Mouse (Mus musculus): ENCODE measurements at regions not wholly inside any gene's neighbourhood (a gene's known extent, or its start where the extent isn't known, plus 50 kb on each side); places are given as distances from the start of the nearest gene placed in this dataset.
"Not testable (repeated sequence)": the region's sequence is repeated elsewhere in the genome, so short reads cannot be mapped to it uniquely, and the experiment has no call there.

DNA sequence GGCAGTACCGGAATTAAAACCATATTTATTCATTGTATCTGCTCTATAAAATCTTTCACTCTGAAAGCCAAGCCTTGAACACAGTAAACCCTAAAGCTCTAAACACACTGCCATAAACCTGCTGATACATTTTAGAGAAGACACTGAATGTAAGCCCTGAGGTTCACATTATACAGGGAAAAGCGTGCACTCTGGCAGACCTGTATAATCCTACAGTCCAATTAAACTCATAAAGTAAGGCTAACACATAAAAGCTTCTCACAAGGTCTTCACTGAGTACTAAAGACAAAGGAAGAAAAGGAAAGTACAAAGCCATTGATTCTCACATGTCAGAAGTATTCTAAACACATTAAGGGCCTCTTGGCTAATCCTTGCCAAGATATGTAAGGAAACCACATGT is 302.8 kb downstream of the Cylc2 start:
- DNase-seq (ENCODE audit: low spot score) = no peak

DNA sequence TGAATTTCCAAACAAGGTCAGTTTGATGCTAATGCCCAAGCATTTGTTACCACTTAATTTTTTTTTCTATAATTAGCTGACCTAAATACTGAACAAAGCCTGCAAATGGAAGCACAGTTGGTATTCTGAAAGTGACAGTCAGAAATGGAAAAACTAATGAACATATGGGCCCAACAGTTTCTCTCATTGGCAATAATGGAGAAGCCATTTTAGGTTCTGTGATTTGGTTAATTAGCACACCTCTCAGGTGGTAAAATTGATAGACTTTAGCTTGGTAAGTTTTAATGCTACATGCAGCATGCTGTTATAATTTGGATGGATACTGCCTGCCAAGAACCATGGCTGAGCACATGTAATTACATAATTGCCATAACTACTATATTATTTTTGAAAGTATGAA is 303.3 kb downstream of the Cylc2 start:
- DNase-seq (ENCODE audit: low spot score) = peak; percentile 34

DNA sequence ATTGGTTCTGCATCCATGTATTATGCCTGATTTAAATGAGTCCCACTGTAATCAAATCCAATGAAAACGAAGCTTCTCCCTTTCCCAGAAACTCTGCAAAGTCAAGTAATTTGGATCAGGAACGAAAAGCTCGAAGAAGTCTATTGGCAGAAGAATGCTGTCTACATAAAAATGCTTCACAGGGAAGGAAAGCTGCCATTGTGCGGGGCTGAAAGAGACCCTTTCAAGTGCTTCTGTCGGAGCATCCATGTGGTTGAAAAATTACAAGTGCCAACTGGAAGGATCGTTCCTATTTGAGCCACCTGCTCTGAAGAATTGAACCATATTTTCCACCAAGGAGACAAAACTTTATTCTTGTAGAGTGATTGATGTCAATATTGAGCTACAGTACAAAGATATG is 328.9 kb downstream of the Cylc2 start:
- no peak for DNase-seq (ENCODE audit: low spot score)

DNA sequence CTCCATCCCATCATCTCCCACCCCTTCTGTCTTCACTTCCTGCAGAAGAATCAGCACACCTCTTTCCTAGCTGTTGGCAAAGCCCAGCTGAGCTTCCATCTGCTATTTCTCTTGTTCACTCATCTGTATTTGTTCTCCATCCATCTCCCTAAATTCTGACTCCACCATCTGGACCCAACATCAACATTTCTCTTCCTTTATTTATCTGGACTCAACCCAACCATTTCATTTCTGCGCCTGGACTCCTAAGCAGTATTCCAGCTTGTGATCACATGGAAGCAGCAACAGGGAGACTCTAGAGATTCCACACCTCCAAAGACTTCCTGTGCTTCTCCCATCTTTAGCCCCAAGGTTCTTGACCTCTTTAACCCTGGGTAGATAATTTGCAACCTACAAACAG is 343.2 kb downstream of the Cylc2 start:
- DNase-seq (ENCODE audit: low spot score) = no peak

DNA sequence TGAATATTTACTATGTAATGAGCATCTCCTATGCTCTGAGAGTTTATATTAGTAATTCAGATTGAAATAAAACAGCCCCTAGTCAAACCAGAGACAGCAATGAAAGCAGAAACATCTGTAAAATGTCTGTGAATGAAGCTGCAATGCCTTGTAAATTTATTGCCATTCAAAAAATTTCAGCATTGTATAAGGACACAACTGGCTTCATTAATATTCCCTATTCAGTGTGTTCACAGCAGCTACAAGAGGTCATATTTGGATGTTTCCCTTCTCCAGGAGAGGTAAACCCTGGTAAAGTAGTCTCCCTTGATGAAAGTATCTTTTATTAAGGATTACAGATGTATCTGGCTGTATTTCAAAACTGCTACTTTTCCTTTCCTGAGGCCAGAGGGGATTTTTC is 343.6 kb downstream of the Cylc2 start:
- DNase-seq (ENCODE audit: low spot score) = no peak

DNA sequence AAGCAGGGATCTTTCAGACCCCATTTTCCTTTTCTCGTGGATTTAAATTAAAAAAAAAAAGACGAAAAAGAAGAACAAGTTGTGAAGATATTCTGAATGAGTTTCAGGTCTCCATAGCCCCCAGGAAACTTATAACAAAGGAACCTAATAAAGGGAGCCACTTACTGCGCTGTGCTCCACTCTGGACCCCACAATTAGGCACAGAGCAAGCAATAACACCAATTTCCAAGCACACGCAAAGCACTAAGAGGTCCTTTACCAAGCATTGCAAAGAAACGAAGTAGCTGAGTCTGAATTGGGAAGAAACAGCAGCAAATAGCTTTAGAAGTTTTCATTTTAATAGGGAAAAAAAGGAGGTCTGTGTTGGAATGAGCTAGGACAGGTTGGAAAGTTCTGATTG is 345.9 kb downstream of the Cylc2 start:
- DNase-seq (ENCODE audit: low spot score) = no peak

DNA sequence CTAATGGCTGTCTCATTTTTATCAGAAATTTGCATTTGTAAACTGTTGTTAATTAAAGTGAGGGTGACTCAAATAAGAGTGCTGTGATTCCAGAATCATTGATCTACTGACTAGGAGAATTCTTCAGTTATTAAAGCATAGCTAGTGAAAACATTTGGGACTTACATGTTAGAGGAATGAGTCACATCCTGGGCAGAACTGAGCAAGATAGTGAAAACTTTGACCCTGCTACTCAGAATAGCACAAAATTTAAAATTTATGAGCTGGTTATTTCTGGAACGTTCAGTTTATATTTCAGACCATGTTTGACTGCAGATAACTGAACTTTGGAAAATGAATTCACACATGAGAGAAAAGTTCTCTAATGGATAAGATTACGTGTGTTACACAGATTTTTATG is 360.0 kb downstream of the Cylc2 start:
- DNase-seq (ENCODE audit: low spot score) = no peak

DNA sequence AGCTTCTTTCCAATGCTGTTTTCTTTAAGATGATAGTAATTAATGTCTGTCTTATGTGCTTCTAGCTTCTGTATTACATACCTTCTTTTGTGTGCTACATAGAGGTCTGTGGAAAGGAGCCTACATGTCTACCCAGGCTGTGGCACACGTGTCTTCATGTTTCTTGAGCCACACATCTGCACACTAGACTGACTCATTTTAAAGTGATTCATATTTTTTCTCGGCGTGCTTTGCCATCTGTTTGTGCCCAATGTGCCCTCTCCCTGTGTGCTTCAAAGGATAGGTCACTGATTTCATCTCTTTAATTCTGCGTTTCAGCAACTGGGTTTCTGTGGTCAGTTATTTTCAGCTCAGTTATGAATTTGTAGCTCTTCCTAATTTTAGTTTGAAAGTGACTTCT is 377.6 kb downstream of the Cylc2 start:
- DNase-seq (ENCODE audit: low spot score) = no peak

DNA sequence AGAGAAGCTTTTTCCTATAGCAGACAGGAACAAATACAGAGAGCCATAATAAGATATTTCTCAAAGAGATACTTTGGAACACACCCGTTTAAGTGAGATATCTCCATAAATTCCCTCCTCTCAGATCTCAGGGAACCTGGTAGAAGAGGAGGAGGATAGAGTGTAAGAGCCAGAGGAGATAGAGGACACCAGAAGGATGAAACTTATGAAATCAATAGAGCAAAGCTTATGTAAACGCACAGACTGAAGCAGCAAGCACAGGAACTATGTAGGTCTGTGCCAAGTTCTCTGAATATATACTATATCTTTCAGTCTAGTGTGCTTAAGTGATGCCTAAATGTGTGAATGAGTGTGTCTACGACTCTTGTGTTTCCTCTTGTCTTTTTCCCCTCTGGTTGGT is 381.4 kb downstream of the Cylc2 start:
- no peak for DNase-seq (ENCODE audit: low spot score)

DNA sequence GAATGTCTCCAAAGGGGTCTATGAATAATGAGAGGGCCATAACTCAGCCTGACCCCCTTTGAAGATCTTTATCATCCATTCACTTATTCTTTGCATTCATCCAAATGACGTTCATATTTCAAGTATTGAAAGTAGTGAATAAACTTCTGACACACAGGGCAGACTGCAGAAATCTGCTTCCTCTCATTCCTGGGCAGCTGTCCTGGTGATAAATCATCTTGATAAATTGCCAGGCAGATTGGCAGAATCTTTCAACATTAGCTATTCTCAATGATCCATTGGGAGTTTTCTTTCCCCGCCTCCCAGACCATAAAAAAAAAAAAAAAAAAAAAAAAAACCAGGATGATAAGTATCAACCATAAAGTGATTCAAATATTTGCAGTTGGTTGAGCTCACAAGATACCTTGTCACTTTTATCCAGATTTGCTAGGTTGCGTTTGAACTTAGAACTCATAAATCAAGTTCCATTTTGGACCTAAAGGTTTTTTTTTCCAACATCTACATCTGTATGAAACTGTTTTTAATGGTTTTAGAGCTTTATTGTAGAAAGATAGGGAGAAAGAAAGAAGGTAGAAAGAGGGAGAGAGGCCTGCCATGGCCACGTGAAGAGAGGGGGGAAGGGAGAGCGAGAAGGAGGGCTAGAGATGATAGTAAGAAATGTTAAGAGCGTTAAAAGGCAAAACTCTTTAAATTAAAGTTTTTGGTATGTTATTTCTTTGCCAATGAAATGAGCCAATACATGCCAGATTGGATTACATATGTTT is 383.7 kb downstream of the Cylc2 start:
- no peak for DNase-seq (ENCODE audit: low spot score)

DNA sequence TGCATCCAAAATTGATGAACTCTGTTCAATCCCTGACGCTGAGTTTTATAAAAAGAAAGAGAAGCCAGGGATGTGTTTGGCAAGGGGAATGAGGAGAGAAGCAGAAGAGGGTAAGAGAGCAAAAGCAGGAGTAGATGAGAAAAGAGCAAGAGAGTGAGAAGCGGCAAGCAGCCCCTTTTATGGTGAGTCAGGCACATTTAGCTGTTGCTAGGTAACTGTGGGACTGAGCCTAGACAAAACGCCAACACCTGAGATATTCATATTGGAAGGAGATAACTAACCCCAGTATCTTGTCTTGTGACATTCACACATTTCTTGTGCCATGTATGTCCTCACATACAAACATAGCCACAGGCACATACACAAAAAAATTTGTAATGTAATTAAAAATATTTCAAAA is 410.8 kb downstream of the Cylc2 start:
- no peak for DNase-seq (ENCODE audit: low spot score)

DNA sequence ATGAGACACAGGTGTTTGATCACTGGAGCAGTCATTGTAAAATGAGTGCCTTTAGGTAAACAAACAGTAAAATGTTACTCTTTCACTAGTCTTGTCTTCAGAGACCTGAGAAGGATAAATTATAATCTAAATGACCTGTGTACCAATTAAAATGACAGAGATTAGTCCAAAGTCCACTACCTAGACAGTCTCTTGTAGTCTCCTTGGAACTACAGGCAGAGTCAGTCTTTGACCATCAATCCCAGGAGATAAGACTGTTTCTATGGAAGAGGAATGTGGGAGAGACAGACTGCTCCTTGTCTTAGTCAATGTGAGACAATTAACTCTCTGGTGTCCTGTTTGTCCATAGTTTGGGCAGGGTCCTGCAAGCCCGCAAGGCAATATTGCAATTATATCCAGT is 417.0 kb downstream of the Cylc2 start:
- DNase-seq (ENCODE audit: low spot score) = no peak

DNA sequence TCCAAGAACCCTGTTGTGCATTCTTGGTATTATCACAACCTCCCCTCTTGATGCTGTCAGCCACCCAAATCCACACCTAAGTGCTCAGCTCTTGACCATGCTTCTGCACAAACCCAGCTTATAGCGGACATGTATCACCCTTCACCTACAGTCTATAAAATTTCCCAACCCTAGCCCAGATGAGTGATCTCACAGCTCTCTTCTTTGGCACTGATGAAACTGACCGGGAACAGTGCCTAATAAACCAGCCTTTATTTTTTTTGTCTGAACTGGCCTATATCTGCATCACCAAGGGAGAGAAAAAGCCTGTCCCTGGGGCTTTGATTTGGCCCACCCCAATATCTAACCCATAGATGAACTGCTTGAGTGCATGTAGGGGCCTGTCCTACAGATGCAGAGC is 440.8 kb downstream of the Cylc2 start:
- DNase-seq (ENCODE audit: low spot score) = no peak

DNA sequence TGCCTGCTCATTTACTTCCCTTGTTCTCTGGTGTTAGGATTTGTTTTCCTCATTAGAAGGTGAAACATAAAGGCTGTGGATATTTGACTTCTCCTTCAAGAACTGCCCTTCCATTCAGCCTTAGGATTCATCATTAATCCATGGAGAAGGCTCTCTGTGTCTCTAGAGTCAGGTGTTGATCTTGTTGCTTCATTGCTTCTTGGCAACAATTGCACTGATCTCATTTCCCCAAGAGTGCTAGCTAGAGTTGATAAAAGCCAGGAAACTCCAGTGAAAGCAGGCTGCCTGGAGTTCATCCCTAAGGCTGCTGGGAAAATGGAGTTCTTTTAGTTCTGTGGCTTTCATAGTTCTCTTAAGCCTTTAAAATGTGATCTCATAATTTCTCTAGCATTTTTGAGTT is 441.8 kb downstream of the Cylc2 start:
- no peak for DNase-seq (ENCODE audit: low spot score)

DNA sequence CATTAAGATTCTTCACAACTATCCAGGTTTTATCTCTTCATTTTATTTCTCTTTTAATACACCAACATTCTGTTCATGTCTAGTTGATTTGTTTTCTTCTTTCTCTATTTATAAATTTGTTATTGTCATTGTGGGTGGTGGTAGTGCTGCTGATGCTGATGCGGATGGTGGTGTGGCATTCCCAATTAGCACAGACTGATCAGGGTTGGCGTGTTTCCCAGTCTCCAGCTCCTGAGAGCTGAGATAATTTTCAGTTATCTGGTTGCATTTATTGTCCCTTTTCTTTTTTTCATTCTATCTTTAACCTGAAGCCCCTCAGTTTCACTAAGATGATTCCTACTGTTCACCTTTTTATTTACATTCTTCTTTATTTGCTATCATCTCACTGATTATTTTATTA is 455.0 kb downstream of the Cylc2 start:
- no peak for DNase-seq (ENCODE audit: low spot score)

DNA sequence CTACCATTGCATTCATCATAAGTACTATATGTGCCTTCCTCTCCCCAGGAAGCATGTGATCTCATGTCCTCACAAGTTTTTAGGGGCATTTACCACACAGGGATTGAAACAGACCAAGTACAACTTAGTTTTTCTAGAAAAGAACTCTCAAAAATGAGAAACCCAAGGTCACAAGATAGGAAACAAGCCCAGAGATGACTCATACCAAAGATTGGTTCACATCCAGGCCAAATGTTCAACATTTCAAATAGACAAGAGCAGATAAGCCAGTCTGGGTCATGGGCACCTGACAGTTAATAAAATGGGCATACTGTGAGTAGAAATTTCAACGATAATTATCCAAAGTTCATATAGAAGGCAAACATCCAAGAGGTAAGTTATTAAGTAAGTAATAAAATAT is 457.9 kb downstream of the Cylc2 start:
- DNase-seq (ENCODE audit: low spot score) = no peak

DNA sequence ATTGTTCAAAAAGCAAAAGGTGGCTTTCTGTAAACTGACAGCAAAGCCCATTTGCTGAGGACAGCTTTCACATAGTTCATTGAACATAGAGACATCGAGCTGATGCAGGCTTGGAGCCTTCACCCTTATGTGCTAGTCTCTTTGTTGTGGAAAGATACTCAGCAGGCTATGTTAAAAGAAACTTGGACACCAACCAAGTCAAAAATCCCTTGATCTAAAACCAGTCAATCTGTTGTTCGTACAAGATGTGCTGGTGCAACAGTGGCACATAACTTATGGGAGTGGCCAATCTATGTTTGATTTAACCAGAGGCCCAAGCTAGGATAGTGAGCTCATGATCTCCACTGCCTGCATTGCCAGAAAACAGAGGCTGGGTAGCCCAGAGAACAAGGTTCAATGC is 462.6 kb downstream of the Cylc2 start:
- no peak for DNase-seq (ENCODE audit: low spot score)

DNA sequence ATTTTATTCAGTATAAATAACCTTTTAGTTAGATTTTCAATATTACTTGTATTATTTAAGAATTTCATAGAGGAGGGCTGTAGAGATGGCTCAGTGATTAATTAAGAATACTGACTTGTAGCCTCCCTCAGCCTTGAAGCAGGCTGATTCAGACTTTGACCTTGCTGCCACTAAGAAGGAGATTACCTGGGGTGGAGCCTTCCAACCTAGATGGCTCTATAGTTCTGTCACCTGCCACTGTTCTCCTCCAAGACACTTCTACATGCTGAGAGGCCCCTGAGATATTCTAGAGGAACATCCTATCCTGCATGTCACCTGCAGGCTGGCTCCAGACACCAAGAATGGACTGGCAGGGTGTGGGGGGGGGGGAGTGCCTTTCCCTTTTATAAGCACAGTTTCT is 466.9 kb downstream of the Cylc2 start:
- DNase-seq (ENCODE audit: low spot score) = not testable (repeated sequence)

DNA sequence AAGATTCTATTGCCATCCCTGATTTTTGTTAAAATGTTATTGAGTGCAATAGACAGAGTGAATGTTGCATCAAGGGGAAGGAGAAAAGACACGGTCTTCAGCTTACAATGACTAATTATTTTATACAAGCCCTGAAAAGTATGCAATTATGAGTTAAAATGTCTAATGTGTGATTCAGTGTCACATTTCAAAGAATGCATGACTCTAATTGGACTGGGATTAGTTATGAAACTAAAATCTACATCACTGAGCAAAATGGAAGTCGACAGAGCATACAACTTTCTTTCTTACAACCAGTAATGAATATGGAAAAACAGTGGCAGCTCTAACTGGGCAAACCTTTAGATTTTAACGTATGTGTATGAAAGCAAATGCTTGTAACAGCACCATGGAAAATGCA is 470.2 kb downstream of the Cylc2 start:
- peak; percentile 55 for DNase-seq (ENCODE audit: low spot score)
